Mouse (Mus musculus): ENCODE data around the gene Galk2. TPM values are rescaled to one million over a fixed set of nuclear protein-coding genes. Genes with fewer than 3 reads are reported as not detected.

Gene Galk2
- total RNA-seq, 1 experiment, result 16.3 TPM

DNA sequence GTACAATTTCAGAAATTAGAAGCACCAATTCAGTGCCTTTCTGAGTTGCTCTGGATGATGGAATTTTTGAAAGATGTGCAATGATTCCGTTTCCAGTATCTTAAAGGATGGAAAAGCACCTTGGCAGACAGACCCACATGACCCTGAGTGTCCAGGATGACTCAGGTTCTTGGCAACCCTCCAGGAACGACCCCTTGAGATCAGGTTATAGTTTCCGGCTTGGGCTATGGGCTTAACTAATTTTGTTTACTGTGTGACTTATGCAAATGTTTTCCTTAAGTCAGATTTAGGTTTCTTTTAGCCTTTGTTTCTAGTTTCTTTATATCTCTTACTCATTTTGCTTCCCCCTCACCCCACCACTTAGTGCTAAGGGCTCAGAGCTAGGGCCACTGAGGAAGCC is 66.2 kb downstream of the Galk2 start:
- no peaks in the 10 kb centered on the region for H3K9me3 ChIP-seq (ENCODE audit: control insufficient read depth, insufficient read depth, low read depth, low read length)
- TF ChIP-seq HCFC1 (IDR thresholded peaks at IDR 0.05; ENCODE audit: borderline replicate concordance, insufficient read depth, low read length) (no peak), ZC3H11A (IDR thresholded peaks at IDR 0.05; ENCODE audit: borderline replicate concordance, low read depth, low read length) (no peak), MAFK (IDR thresholded peaks at IDR 0.05; ENCODE audit: insufficient read depth, low read depth, low read length) (no peak), CHD2 (IDR thresholded peaks at IDR 0.05; ENCODE audit: low read depth, low read length) (no peak), ZNF384 (IDR thresholded peaks at IDR 0.05; ENCODE audit: low read depth, low read length) (no peak)
- no peaks in the 10 kb centered on the region for H3K4me1 ChIP-seq (ENCODE audit: control insufficient read depth in 2 of 2, insufficient read depth in 2 of 2, low read length in 2 of 2, poor library complexity in 1 of 2)
- H3K4me3 ChIP-seq (ENCODE audit: insufficient read depth in 1 of 2, low read depth in 1 of 2, low read length in 2 of 2, poor library complexity in 1 of 2, severe bottlenecking in 1 of 2), result no peak overlapping the region
- H3K27ac ChIP-seq (ENCODE audit: insufficient read depth, low read depth, low read length, poor library complexity, severe bottlenecking), result no peak overlapping the region
- H3K36me3 ChIP-seq (ENCODE audit: control insufficient read depth, insufficient read depth, low read length, poor library complexity, severe bottlenecking), result no peaks in the 10 kb centered on the region
- no peak overlapping the region for H3K9ac ChIP-seq (ENCODE audit: insufficient read depth, low read depth, low read length, poor library complexity, severe bottlenecking)
- no peak for DNase-seq (ENCODE audit: low read depth, low spot score)
- in situ Hi-C loops (cut with MboI; ENCODE audit: low sequenced_read_pairs in 2 of 2, unreplicated experiment in 2 of 2), result no loop called here

DNA sequence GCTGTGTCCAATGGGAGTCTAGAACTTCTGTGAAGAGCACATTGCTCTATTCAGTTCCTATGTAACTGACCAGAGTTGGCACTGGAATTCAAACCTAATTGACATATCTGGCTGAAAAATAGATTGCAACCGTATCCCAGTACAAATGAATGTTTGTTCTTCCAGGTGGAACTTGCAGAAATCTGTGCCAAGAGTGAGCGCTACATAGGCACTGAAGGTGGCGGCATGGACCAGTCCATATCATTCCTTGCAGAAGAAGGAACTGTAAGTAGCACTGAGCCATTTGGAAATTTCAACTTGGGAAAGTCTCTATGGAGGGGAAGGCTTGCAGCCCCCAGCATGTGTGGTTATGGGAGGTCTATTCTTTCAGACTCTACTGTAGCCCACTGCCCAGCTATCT is 70.5 kb downstream of the Galk2 start:
- Histone ChIP-seq H3K4me3 (ENCODE audit: insufficient read depth in 1 of 2, low read depth in 1 of 2, low read length in 2 of 2, poor library complexity in 1 of 2, severe bottlenecking in 1 of 2) (no peak overlapping the region), H3K36me3 (ENCODE audit: control insufficient read depth, insufficient read depth, low read length, poor library complexity, severe bottlenecking) (no peaks in the 10 kb centered on the region; the same call in none of the 2 replicates)

GRCm38 (mm10) chr2:125929872-125930271 is 71.0 kb downstream of the Galk2 start:
- no peaks in the 10 kb centered on the region for H3K9me3 ChIP-seq (ENCODE audit: control insufficient read depth, insufficient read depth, low read depth, low read length)
- H3K4me3 ChIP-seq (ENCODE audit: insufficient read depth in 1 of 2, low read depth in 1 of 2, low read length in 2 of 2, poor library complexity in 1 of 2, severe bottlenecking in 1 of 2), result no peak overlapping the region
- no peaks in the 10 kb centered on the region; the same call in none of the 2 replicates for H3K36me3 ChIP-seq (ENCODE audit: control insufficient read depth, insufficient read depth, low read length, poor library complexity, severe bottlenecking)
- in situ Hi-C loops (cut with MboI; ENCODE audit: low sequenced_read_pairs in 2 of 2, unreplicated experiment in 2 of 2), result no loop called here
- H3K4me1 ChIP-seq (ENCODE audit: control insufficient read depth in 2 of 2, insufficient read depth in 2 of 2, low read length in 2 of 2, poor library complexity in 1 of 2), result no peaks in the 10 kb centered on the region
- no peak overlapping the region for H3K9ac ChIP-seq (ENCODE audit: insufficient read depth, low read depth, low read length, poor library complexity, severe bottlenecking)
- H3K27ac ChIP-seq (ENCODE audit: insufficient read depth, low read depth, low read length, poor library complexity, severe bottlenecking), result no peak overlapping the region
- no peak for DNase-seq (ENCODE audit: low read depth, low spot score)
- TF ChIP-seq ZC3H11A (IDR thresholded peaks at IDR 0.05; ENCODE audit: borderline replicate concordance, low read depth, low read length) (no peak), HCFC1 (IDR thresholded peaks at IDR 0.05; ENCODE audit: borderline replicate concordance, insufficient read depth, low read length) (no peak)

More for the DNA sequence above, 70.5 kb downstream of the Galk2 start:
- no peaks in the 10 kb centered on the region for H3K9me3 ChIP-seq (ENCODE audit: control insufficient read depth, insufficient read depth, low read depth, low read length)
- no peak for TF ChIP-seq ZNF384 (IDR thresholded peaks at IDR 0.05; ENCODE audit: low read depth, low read length)
- no peak for TF ChIP-seq ZC3H11A (IDR thresholded peaks at IDR 0.05; ENCODE audit: borderline replicate concordance, low read depth, low read length)
- no peak for TF ChIP-seq CHD2 (IDR thresholded peaks at IDR 0.05; ENCODE audit: low read depth, low read length)
- no peak for DNase-seq (ENCODE audit: low read depth, low spot score)
- in situ Hi-C loops (cut with MboI; ENCODE audit: low sequenced_read_pairs in 2 of 2, unreplicated experiment in 2 of 2), result no loop called here
- H3K4me1 ChIP-seq (ENCODE audit: control insufficient read depth in 2 of 2, insufficient read depth in 2 of 2, low read length in 2 of 2, poor library complexity in 1 of 2), result no peaks in the 10 kb centered on the region
- no peak overlapping the region for H3K27ac ChIP-seq (ENCODE audit: insufficient read depth, low read depth, low read length, poor library complexity, severe bottlenecking)
- no peak overlapping the region for H3K9ac ChIP-seq (ENCODE audit: insufficient read depth, low read depth, low read length, poor library complexity, severe bottlenecking)

- Histone ChIP-seq H3K9ac (ENCODE audit: insufficient read depth, low read depth, low read length, poor library complexity, severe bottlenecking) (no peak overlapping the region), H3K27ac (ENCODE audit: insufficient read depth, low read depth, low read length, poor library complexity, severe bottlenecking) (no peak overlapping the region), H3K36me3 (ENCODE audit: control insufficient read depth, insufficient read depth, low read length, poor library complexity, severe bottlenecking) (no peaks in the 10 kb centered on the region; the same call in none of the 2 replicates), H3K9me3 (ENCODE audit: control insufficient read depth, insufficient read depth, low read depth, low read length) (no peaks in the 10 kb centered on the region), H3K4me1 (ENCODE audit: control insufficient read depth in 2 of 2, insufficient read depth in 2 of 2, low read length in 2 of 2, poor library complexity in 1 of 2) (no peaks in the 10 kb centered on the region), H3K4me3 (ENCODE audit: insufficient read depth in 1 of 2, low read depth in 1 of 2, low read length in 2 of 2, poor library complexity in 1 of 2, severe bottlenecking in 1 of 2) (no peak overlapping the region)
- no peak for TF ChIP-seq ZNF384 (IDR thresholded peaks at IDR 0.05; ENCODE audit: low read depth, low read length)
- no peak for TF ChIP-seq CHD2 (IDR thresholded peaks at IDR 0.05; ENCODE audit: low read depth, low read length)
- TF ChIP-seq HCFC1 (IDR thresholded peaks at IDR 0.05; ENCODE audit: borderline replicate concordance, insufficient read depth, low read length), result no peak
- no peak for TF ChIP-seq MAFK (IDR thresholded peaks at IDR 0.05; ENCODE audit: insufficient read depth, low read depth, low read length)
- no peak for TF ChIP-seq ZC3H11A (IDR thresholded peaks at IDR 0.05; ENCODE audit: borderline replicate concordance, low read depth, low read length)
- DNase-seq (ENCODE audit: low read depth, low spot score), result no peak
- in situ Hi-C loops (cut with MboI; ENCODE audit: low sequenced_read_pairs in 2 of 2, unreplicated experiment in 2 of 2), result no loop called here
Measured at GRCm38 (mm10) chr2:125931193-125931592, 72.3 kb downstream of the Galk2 start.

- H3K4me3 ChIP-seq (ENCODE audit: insufficient read depth in 1 of 2, low read depth in 1 of 2, low read length in 2 of 2, poor library complexity in 1 of 2, severe bottlenecking in 1 of 2), result no peak overlapping the region
- H3K9ac ChIP-seq (ENCODE audit: insufficient read depth, low read depth, low read length, poor library complexity, severe bottlenecking), result no peak overlapping the region
- no peak for DNase-seq (ENCODE audit: low read depth, low spot score)
- no peaks in the 10 kb centered on the region for H3K9me3 ChIP-seq (ENCODE audit: control insufficient read depth, insufficient read depth, low read depth, low read length)
- no peaks in the 10 kb centered on the region; the same call in none of the 2 replicates for H3K36me3 ChIP-seq (ENCODE audit: control insufficient read depth, insufficient read depth, low read length, poor library complexity, severe bottlenecking)
- TF ChIP-seq HCFC1 (IDR thresholded peaks at IDR 0.05; ENCODE audit: borderline replicate concordance, insufficient read depth, low read length), result no peak
- no peak for TF ChIP-seq ZC3H11A (IDR thresholded peaks at IDR 0.05; ENCODE audit: borderline replicate concordance, low read depth, low read length)
- no peak for TF ChIP-seq ZNF384 (IDR thresholded peaks at IDR 0.05; ENCODE audit: low read depth, low read length)
- no peak for TF ChIP-seq CHD2 (IDR thresholded peaks at IDR 0.05; ENCODE audit: low read depth, low read length)
- no peak for TF ChIP-seq MAFK (IDR thresholded peaks at IDR 0.05; ENCODE audit: insufficient read depth, low read depth, low read length)
- no peak overlapping the region for H3K27ac ChIP-seq (ENCODE audit: insufficient read depth, low read depth, low read length, poor library complexity, severe bottlenecking)
- H3K4me1 ChIP-seq (ENCODE audit: control insufficient read depth in 2 of 2, insufficient read depth in 2 of 2, low read length in 2 of 2, poor library complexity in 1 of 2), result no peaks in the 10 kb centered on the region
- in situ Hi-C loops (cut with MboI; ENCODE audit: low sequenced_read_pairs in 2 of 2, unreplicated experiment in 2 of 2), result no loop called here
Measured at GRCm38 (mm10) chr2:125932734-125933133, 73.8 kb downstream of the Galk2 start.
